Mouse (Mus musculus) MEL (cell line): ENCODE results near the gene Kif5c. TPM values are rescaled to one million over a fixed set of nuclear protein-coding genes. Genes with fewer than 3 reads are reported as not detected.
A peak's percentile ranks its signal among the peaks of the same experiment; 100 is the strongest.

Source experiments
- DNase-seq: peaks from one replicate; pipeline ENCODE4 v3.0.0; 2011; ENCODE audit warnings: low read depth, low spot score
- H3K27ac ChIP-seq: 2 replicates; pipeline ENCODE4 v1.5.1; 2012; ENCODE audit warnings: low read depth, mild to moderate bottlenecking, control low read depth, low read length, moderate library complexity; ENCODE audit not compliant: control insufficient read depth
- H3K27me3 ChIP-seq, 2 experiments: fragments of 150-350 bp in 1 of 2; sonication (generic) in 1 of 2; 2 replicates each; pipeline ENCODE4 v1.6.1; 2012; ENCODE audit warnings: low read length in 2 of 2, mild to moderate bottlenecking in 2 of 2, improper control_type of control experiment in 1 of 2, moderate library complexity in 1 of 2; ENCODE audit not compliant: insufficient read depth in 2 of 2, control insufficient read depth in 1 of 2
- H3K36me3 ChIP-seq, 2 experiments: 2 replicates each; pipeline ENCODE4 v1.6.1; 2012 to 2014; ENCODE audit warnings: low read length in 2 of 2, improper control_type of control experiment in 1 of 2, inconsistent platforms in 1 of 2, mild to moderate bottlenecking in 1 of 2; ENCODE audit not compliant: insufficient read depth in 2 of 2, control insufficient read depth in 1 of 2
- H3K4me1 ChIP-seq, 2 experiments: fragments of 150-350 bp in 1 of 2; sonication (generic) in 1 of 2; 2 replicates each; pipeline ENCODE4 v1.6.1; 2012; ENCODE audit warnings: low read length in 2 of 2, improper control_type of control experiment in 1 of 2, mild to moderate bottlenecking in 1 of 2; ENCODE audit not compliant: insufficient read depth in 2 of 2, control insufficient read depth in 1 of 2
- H3K4me3 ChIP-seq, 2 experiments: fragments of 150-350 bp in 1 of 2; sonication (generic) in 1 of 2; 2 replicates each; pipeline ENCODE4 v1.5.1; 2012; ENCODE audit warnings: low read depth in 2 of 2, low read length in 2 of 2, mild to moderate bottlenecking in 2 of 2, moderate library complexity in 2 of 2, control low read depth in 1 of 2, improper control_type of control experiment in 1 of 2; ENCODE audit not compliant: control insufficient read depth in 1 of 2, insufficient read depth in 1 of 2
- H3K79me2 ChIP-seq: 2 replicates; pipeline ENCODE4 v1.6.1; 2012; ENCODE audit warnings: mild to moderate bottlenecking, low read length, moderate library complexity; ENCODE audit not compliant: control insufficient read depth, poor library complexity, insufficient read depth
- H3K9ac ChIP-seq: 2 replicates; pipeline ENCODE4 v1.6.1; 2012; ENCODE audit warnings: low read depth, mild to moderate bottlenecking, control low read depth, low read length, moderate library complexity; ENCODE audit not compliant: control insufficient read depth, poor library complexity, severe bottlenecking
- H3K9me3 ChIP-seq: fragments of 150-350 bp; sonication (generic); replicated peaks from 2 replicates; pipeline ENCODE4 v1.6.1; 2012; ENCODE audit warnings: mild to moderate bottlenecking, low read length, improper control_type of control experiment, moderate library complexity; ENCODE audit not compliant: insufficient read depth
- BHLHE40 ChIP-seq: IDR thresholded peaks from 2 replicates; pipeline ENCODE4 v1.6.1; 2012; ENCODE audit warnings: low read depth, mild to moderate bottlenecking, inconsistent platforms, low read length, improper control_type of control experiment, borderline replicate concordance
- CHD1 ChIP-seq: IDR thresholded peaks from 2 replicates; pipeline ENCODE4 v1.6.1; 2012; ENCODE audit warnings: low read depth, mild to moderate bottlenecking, inconsistent platforms, low read length, improper control_type of control experiment
- CHD2 ChIP-seq: IDR thresholded peaks from 2 replicates; pipeline ENCODE4 v1.6.1; 2011; ENCODE audit warnings: low read length, improper control_type of control experiment
- CTCF ChIP-seq, 3 experiments: IDR thresholded peaks in 2 of 3; conservative IDR thresholded peaks in 1 of 3; 2 replicates each; pipeline ENCODE4 v1.5.1; 2011 to 2012; ENCODE audit warnings: low read length in 3 of 3, low read depth in 2 of 3, mild to moderate bottlenecking in 2 of 3, improper control_type of control experiment in 1 of 3, inconsistent platforms in 1 of 3, mixed read lengths in 1 of 3, moderate library complexity in 1 of 3; ENCODE audit not compliant: control insufficient read depth in 1 of 3, insufficient read depth in 1 of 3, poor library complexity in 1 of 3, severe bottlenecking in 1 of 3
- E2F4 ChIP-seq: IDR thresholded peaks from 2 replicates; pipeline ENCODE4 v1.6.1; 2011; ENCODE audit warnings: low read depth, low read length, improper control_type of control experiment, borderline replicate concordance
- ELF1 ChIP-seq: IDR thresholded peaks from 2 replicates; pipeline ENCODE4 v1.6.1; 2014; ENCODE audit warnings: low read depth, mild to moderate bottlenecking, inconsistent platforms, low read length, improper control_type of control experiment, moderate library complexity
- EP300 ChIP-seq, 2 experiments: IDR thresholded peaks; 2 replicates each; pipeline ENCODE4 v1.6.1; 2011; ENCODE audit warnings: improper control_type of control experiment in 2 of 2, low read length in 2 of 2, low read depth in 1 of 2, mild to moderate bottlenecking in 1 of 2
- ETS1 ChIP-seq: IDR thresholded peaks from 2 replicates; pipeline ENCODE4 v1.6.1; 2012; ENCODE audit warnings: low read depth, mild to moderate bottlenecking, inconsistent platforms, low read length, improper control_type of control experiment, moderate library complexity
- GABPA ChIP-seq: IDR thresholded peaks from 2 replicates; pipeline ENCODE4 v1.6.1; 2012; ENCODE audit warnings: low read depth, mild to moderate bottlenecking, inconsistent platforms, low read length, improper control_type of control experiment, moderate library complexity
- GATA1 ChIP-seq: IDR thresholded peaks from 2 replicates; pipeline ENCODE4 v1.6.1; 2011; ENCODE audit warnings: low read depth, low read length, improper control_type of control experiment
- HCFC1 ChIP-seq: IDR thresholded peaks from 2 replicates; pipeline ENCODE4 v1.6.1; 2012; ENCODE audit warnings: low read depth, mild to moderate bottlenecking, inconsistent platforms, low read length, improper control_type of control experiment, moderate library complexity
- JUND ChIP-seq: IDR thresholded peaks from 2 replicates; pipeline ENCODE4 v1.6.1; 2011; ENCODE audit warnings: low read depth, mild to moderate bottlenecking, improper control_type of control experiment, low read length
- KAT2A ChIP-seq: conservative IDR thresholded peaks from 2 replicates; pipeline ENCODE4 v1.6.1; 2012; ENCODE audit warnings: low read depth, low read length, improper control_type of control experiment, inconsistent platforms
- MAFK ChIP-seq: IDR thresholded peaks from 2 replicates; pipeline ENCODE4 v1.6.1; 2011; ENCODE audit warnings: low read depth, mild to moderate bottlenecking, low read length, improper control_type of control experiment, borderline replicate concordance
- MAX ChIP-seq: IDR thresholded peaks from 2 replicates; pipeline ENCODE4 v1.6.1; 2011; ENCODE audit warnings: low read length, improper control_type of control experiment
- MAZ ChIP-seq: IDR thresholded peaks from 2 replicates; pipeline ENCODE4 v1.6.1; 2012; ENCODE audit warnings: low read depth, mild to moderate bottlenecking, inconsistent platforms, low read length, improper control_type of control experiment
- MEF2A ChIP-seq: IDR thresholded peaks from 2 replicates; pipeline ENCODE4 v1.6.1; 2014; ENCODE audit warnings: low read depth, mild to moderate bottlenecking, inconsistent platforms, low read length, improper control_type of control experiment; ENCODE audit not compliant: poor library complexity, insufficient replicate concordance, severe bottlenecking; ENCODE audit errors: extremely low read depth
- MXI1 ChIP-seq: IDR thresholded peaks from 2 replicates; pipeline ENCODE4 v1.6.1; 2011; ENCODE audit warnings: mild to moderate bottlenecking, low read depth, low read length, improper control_type of control experiment
- MYB ChIP-seq: IDR thresholded peaks from 2 replicates; pipeline ENCODE4 v1.6.1; 2011; ENCODE audit warnings: mild to moderate bottlenecking, low read depth, low read length, improper control_type of control experiment
- MYC ChIP-seq: IDR thresholded peaks from 2 replicates; pipeline ENCODE4 v1.6.1; 2011; ENCODE audit warnings: low read depth, mild to moderate bottlenecking, low read length, improper control_type of control experiment, moderate library complexity
- NELFE ChIP-seq: IDR thresholded peaks from 2 replicates; pipeline ENCODE4 v1.6.1; 2011; ENCODE audit warnings: low read depth, low read length, improper control_type of control experiment
- NRF1 ChIP-seq: IDR thresholded peaks from 2 replicates; pipeline ENCODE4 v1.6.1; 2014; ENCODE audit warnings: low read depth, mild to moderate bottlenecking, inconsistent platforms, low read length, improper control_type of control experiment, moderate library complexity; ENCODE audit not compliant: poor library complexity, insufficient read depth, severe bottlenecking
- POLR2A ChIP-seq, 2 experiments: IDR thresholded peaks; 2 replicates each; pipeline ENCODE4 v1.6.1; 2011 to 2012; ENCODE audit warnings: low read length in 2 of 2, mild to moderate bottlenecking in 2 of 2, control low read depth in 1 of 2, improper control_type of control experiment in 1 of 2, low read depth in 1 of 2, moderate library complexity in 1 of 2; ENCODE audit not compliant: control insufficient read depth in 1 of 2, insufficient read depth in 1 of 2, poor library complexity in 1 of 2
- POLR2AphosphoS2 ChIP-seq: IDR thresholded peaks from 2 replicates; pipeline ENCODE4 v1.6.1; 2011; ENCODE audit warnings: low read length, improper control_type of control experiment
- POLR2AphosphoS5 ChIP-seq: IDR thresholded peaks from 2 replicates; pipeline ENCODE4 v1.6.1; 2012; ENCODE audit warnings: low read depth, borderline replicate concordance, mild to moderate bottlenecking, inconsistent platforms, low read length, moderate library complexity, mixed read lengths
- RAD21 ChIP-seq: IDR thresholded peaks from 2 replicates; pipeline ENCODE4 v1.6.1; 2011; ENCODE audit warnings: mild to moderate bottlenecking, low read depth, low read length, improper control_type of control experiment
- SIN3A ChIP-seq: IDR thresholded peaks from 2 replicates; pipeline ENCODE4 v1.6.1; 2012; ENCODE audit warnings: low read length, improper control_type of control experiment, inconsistent platforms
- SMC3 ChIP-seq: IDR thresholded peaks from 2 replicates; pipeline ENCODE4 v1.6.1; 2011; ENCODE audit warnings: low read depth, low read length, improper control_type of control experiment
- TAL1 ChIP-seq: IDR thresholded peaks from 2 replicates; pipeline ENCODE4 v1.6.1; 2012; ENCODE audit warnings: mild to moderate bottlenecking, inconsistent platforms, low read length, moderate library complexity, mixed read lengths
- TBP ChIP-seq: IDR thresholded peaks from 2 replicates; pipeline ENCODE4 v1.8.0; 2011; ENCODE audit warnings: low read depth, low read length, improper control_type of control experiment
- TCF12 ChIP-seq: IDR thresholded peaks from 2 replicates; pipeline ENCODE4 v1.6.1; 2014; ENCODE audit warnings: low read depth, mild to moderate bottlenecking, inconsistent platforms, low read length, improper control_type of control experiment, moderate library complexity
- UBTF ChIP-seq: IDR thresholded peaks from 2 replicates; pipeline ENCODE4 v1.6.1; 2012; ENCODE audit warnings: low read depth, mild to moderate bottlenecking, inconsistent platforms, low read length, improper control_type of control experiment, moderate library complexity, borderline replicate concordance; ENCODE audit not compliant: insufficient read depth
- USF1 ChIP-seq: IDR thresholded peaks from 2 replicates; pipeline ENCODE4 v1.6.1; 2014; ENCODE audit warnings: low read depth, mild to moderate bottlenecking, inconsistent platforms, low read length, improper control_type of control experiment, moderate library complexity
- USF2 ChIP-seq, 2 experiments: IDR thresholded peaks; 2 replicates each; pipeline ENCODE4 v1.6.1; 2011 to 2012; ENCODE audit warnings: improper control_type of control experiment in 2 of 2, low read length in 2 of 2, borderline replicate concordance in 1 of 2, inconsistent platforms in 1 of 2, low read depth in 1 of 2, mild to moderate bottlenecking in 1 of 2; ENCODE audit not compliant: insufficient read depth in 1 of 2
- ZC3H11A ChIP-seq: IDR thresholded peaks from 2 replicates; pipeline ENCODE4 v1.6.1; 2012; ENCODE audit warnings: low read depth, mild to moderate bottlenecking, inconsistent platforms, low read length, improper control_type of control experiment
- ZKSCAN1 ChIP-seq: IDR thresholded peaks from 2 replicates; pipeline ENCODE4 v1.6.1; 2012; ENCODE audit warnings: low read depth, mild to moderate bottlenecking, inconsistent platforms, low read length, improper control_type of control experiment, moderate library complexity
- ZMIZ1 ChIP-seq: IDR thresholded peaks from 2 replicates; pipeline ENCODE4 v1.6.1; 2012; ENCODE audit warnings: low read depth, mild to moderate bottlenecking, inconsistent platforms, low read length, improper control_type of control experiment, moderate library complexity
- ZNF384 ChIP-seq: IDR thresholded peaks from 2 replicates; pipeline ENCODE4 v1.6.1; 2012; ENCODE audit warnings: low read depth, mild to moderate bottlenecking, inconsistent platforms, low read length, improper control_type of control experiment
- polyA plus RNA-seq, 2 experiments: library from polyadenylated mRNA; stranded (reverse) in 1 of 2; unstranded in 1 of 2; fragments of >175 nt in 1 of 2; fragments of >200 nt in 1 of 2; gene quantifications; 2 replicates each; pipeline versions ENCODE4 v1.2.1 to v1.2.4; 2012; ENCODE audit warnings: low replicate concordance in 2 of 2, low read depth in 1 of 2; ENCODE audit not compliant: insufficient read length in 2 of 2, insufficient read depth in 1 of 2, missing spikeins in 1 of 2
- total RNA-seq: library from RNA; depleted of rRNA; stranded (reverse); fragments of 300-350 nt; gene quantifications from 2 replicates; pipeline ENCODE4 v1.2.3, GENCODE M21; 2012

Kif5c gene
- total and polyA plus RNA-seq, 3 experiments: 0.26 to 0.39 TPM; not detected in 1

DNA sequence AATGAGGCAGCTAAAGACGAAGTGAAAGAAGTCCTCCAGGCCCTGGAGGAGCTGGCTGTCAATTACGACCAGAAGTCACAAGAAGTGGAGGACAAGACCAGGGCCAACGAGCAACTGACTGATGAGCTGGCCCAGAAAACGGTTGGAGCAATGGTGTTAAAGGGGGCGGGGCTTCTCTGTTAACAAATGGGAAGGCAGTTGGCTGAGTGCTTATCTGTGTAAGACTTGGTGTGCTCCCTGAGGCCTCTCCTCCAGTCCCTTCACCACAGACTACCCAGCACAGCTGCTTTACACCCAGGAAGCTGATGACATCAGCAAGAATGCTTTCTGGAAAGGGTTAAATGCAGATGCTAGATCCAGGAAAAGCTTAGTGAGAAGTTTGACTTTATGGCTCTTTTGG is 111.1 kb downstream of the Kif5c start:
- H3K36me3 ChIP-seq: peaks cover 0 to 11% of the 10 kb centered on the region in 2 experiments; a peak in 2 of 4 replicates
- H3K79me2 ChIP-seq: no peaks in the 10 kb centered on the region
- peak overlapping the region; percentile 69 for H3K9ac ChIP-seq
- no peaks in the 10 kb centered on the region for H3K27me3 ChIP-seq
- H3K4me3 ChIP-seq: peak overlapping the region; percentile 71 to 75
- H3K4me1 ChIP-seq: peaks cover 4 to 14% of the 10 kb centered on the region in 2 experiments; a peak in 3 of 4 replicates
- peak; percentile 98 for DNase-seq
- no peaks in the 10 kb centered on the region for H3K9me3 ChIP-seq
- H3K27ac ChIP-seq: peak overlapping the region; percentile 93
- peak; percentile 92 for TF ChIP-seq MAFK
- peak; percentile 86; the same call in 1 of the 2 replicates for TF ChIP-seq TCF12
- no peak for TF ChIP-seq CTCF (IDR thresholded peaks at IDR 0.05 in 2 of 3, conservative IDR thresholded peaks at IDR 0.05 in 1 of 3; ENCODE audit: control insufficient read depth in 1 of 3, insufficient read depth in 1 of 3, low read depth in 2 of 3, low read length in 3 of 3, poor library complexity in 1 of 3, severe bottlenecking in 1 of 3)
- no peak for TF ChIP-seq JUND
- TF ChIP-seq USF1: no peak
- no peak for TF ChIP-seq USF2 (IDR thresholded peaks at IDR 0.05; ENCODE audit: borderline replicate concordance in 1 of 2, insufficient read depth in 1 of 2, low read depth in 1 of 2, low read length in 2 of 2)
- peak; percentile 44; the same call in 1 of the 2 replicates for TF ChIP-seq MEF2A
- no peak for TF ChIP-seq MYC
- peak; percentile 81; the same call in 1 of the 2 replicates for TF ChIP-seq POLR2AphosphoS5
- TF ChIP-seq E2F4: no peak
- no peak for TF ChIP-seq ZKSCAN1
- TF ChIP-seq UBTF: no peak
- peak; percentile 89 for TF ChIP-seq MYB
- TF ChIP-seq TBP: peak; percentile 96
- no peak for TF ChIP-seq GABPA
- no peak for TF ChIP-seq CHD2
- TF ChIP-seq ELF1: peak; percentile 56
- peak; percentile 75 for TF ChIP-seq MXI1
- no peak; the same call in 1 of the 2 replicates for TF ChIP-seq KAT2A
- no peak for TF ChIP-seq BHLHE40
- TF ChIP-seq ETS1: peak; percentile 99
- no peak; the same call in 1 of the 2 replicates for TF ChIP-seq CHD1
- TF ChIP-seq POLR2A (IDR thresholded peaks at IDR 0.05; ENCODE audit: control insufficient read depth in 1 of 2, insufficient read depth in 1 of 2, low read depth in 1 of 2, low read length in 2 of 2, poor library complexity in 1 of 2): peak; percentile 70 to 96
- TF ChIP-seq GATA1: peak; percentile 85
- TF ChIP-seq MAX: no peak
- TF ChIP-seq RAD21: no peak
- peak; percentile 92 for TF ChIP-seq NELFE
- no peak for TF ChIP-seq ZC3H11A
- no peak for TF ChIP-seq SMC3
- no peak for TF ChIP-seq NRF1
- TF ChIP-seq HCFC1: peak; percentile 53; the same call in 1 of the 2 replicates
- no peak for TF ChIP-seq ZNF384
- no peak for TF ChIP-seq MAZ
- TF ChIP-seq ZMIZ1: peak; percentile 89
- peak; percentile 79 to 88 for TF ChIP-seq EP300 (IDR thresholded peaks at IDR 0.05; ENCODE audit: low read depth in 1 of 2, low read length in 2 of 2)
- TF ChIP-seq SIN3A: peak; percentile 87
- TF ChIP-seq POLR2AphosphoS2: peak; percentile 94
- TF ChIP-seq TAL1: peak; percentile 57
